Mouse (Mus musculus): ENCODE results near the gene Slc30a2.

Gene Slc30a2

DNA sequence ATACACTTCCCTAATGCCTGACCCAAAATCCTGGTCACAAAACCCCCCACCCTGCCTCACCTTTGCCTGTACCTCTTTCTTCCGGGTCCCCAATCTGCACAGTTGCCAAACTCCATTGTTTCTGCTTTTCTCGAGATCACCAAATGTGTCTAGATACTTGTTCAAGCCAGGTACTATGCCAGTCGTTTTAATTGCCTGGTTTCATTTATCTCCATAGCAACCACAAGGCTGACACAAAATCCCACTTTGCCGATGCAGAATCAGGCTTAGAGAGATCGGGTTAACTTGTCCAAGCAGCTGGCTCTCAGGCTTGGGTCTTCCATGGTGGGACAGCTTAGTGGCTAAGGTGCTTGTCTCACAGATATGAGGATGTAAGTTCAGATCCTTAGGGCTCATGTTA lies 57.2 kb downstream of the Slc30a2 start:
- in situ Hi-C loops (cut with MboI), result no loop called here

DNA sequence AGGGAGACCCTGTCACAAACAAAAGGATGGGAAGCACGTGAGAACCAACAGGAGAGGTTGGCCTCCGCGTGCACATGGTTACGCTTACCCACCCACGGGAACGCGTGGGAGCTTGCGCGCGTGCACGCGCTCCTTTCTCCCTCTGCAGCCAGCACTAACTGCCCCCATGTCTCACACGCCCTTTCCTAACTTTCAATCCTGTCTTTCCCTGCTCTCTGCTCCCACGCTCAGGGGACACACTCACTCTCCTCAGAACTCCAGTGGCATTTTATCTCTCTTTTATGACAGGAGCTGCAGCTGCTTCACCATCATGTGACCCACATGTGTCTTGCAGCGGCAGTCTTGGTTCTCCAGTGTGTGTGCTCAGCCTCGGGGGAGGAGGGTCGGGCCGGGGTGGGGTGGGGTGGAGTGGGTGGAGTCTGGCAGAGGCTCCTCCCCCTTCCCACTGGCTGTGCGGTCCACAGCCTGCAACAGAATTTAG lies 58.2 kb downstream of the Slc30a2 start:
- in situ Hi-C loops (cut with MboI), result no loop called here

DNA sequence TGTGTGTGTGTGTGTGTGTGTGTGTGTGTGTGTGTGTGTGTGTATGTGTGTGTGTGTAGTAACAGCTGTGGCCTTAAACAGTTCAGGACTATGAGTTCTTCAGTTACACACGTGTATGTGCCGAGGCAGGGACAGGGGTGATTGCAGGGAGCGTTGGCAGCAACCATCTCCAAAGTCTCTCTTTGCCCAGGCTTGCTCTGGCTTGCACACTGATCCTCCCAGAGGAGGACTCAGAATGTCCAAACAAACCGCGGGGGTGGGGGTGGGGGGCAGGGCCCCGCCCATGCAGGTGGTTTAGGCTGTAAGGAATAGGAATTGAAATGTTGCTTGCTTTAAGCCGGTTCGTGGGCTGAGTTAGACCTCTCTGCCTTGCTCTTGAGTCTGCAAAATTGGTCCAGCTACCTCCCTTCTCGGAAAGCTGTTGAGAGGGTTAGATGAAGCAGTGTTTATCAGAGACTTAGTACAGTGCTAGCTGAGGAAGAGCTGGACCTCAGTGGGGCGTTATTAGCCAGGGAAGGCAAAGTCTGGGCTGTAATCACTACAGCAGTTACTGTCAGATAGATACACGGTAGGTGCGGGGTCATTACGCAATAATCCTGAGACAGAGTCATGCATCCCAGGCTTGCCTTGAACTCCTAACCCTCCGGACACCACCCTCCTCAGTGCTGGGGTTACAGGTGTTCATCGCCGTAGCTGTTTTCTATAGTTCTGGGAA lies 59.0 kb downstream of the Slc30a2 start:
- in situ Hi-C loops (cut with MboI), result no loop called here

DNA sequence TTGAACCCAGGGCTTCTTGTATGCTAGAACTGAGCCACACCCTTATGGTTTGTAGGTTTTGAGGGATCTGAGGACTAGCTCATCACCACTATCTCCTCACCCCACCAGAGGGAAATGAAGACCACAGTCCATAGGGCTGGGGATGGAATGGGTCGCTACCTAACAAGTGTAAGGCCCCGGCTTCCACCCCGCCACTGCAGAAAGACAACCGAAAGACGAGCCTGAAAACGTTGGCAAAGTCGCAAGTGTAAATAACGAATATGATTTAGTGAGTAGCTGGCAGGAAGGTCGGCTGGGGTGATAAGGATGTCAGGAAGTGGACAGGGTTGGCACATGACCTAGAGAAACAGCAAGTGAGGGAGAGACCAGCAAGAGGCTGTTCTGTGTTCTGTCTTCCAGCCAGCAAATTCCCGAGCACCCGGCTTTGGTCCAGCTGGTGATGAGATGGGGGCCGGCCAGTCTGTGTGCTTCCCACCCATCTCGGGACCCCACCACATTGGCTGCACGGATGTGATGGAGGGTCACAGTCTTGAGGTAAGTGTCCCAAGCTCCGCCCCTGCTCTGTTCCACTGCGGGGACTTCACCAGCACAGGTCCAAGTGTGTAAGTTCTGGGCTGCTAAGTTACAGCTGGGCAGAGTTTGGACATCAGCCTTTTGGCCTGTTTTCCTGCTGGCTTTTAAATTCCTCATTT lies 59.7 kb downstream of the Slc30a2 start:
- in situ Hi-C loops (cut with MboI), result no loop called here

DNA sequence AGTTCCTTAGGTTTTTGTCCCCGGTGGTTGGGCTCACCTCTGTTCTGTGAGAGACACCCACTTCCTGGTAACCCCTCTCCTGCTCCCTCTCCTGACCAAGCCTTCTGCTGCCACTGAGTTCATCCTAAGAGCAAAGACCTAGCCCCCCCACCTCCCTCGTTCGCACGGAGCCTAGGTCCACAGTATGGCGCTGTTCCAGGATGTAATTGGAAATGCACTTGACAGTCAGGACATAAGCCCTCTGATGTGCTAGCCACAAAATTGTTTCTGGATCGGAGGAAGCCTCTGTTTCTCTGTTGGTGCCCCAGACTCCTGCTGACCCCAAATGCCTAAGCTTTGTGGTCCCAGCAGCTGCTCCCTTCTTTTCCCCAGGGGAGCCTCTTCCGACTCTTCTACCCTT lies 60.7 kb downstream of the Slc30a2 start:
- in situ Hi-C loops (cut with MboI), result no loop called here

Data from mature B cell (primary cell).